Mouse (Mus musculus) cerebellum, adult 9-10 months (tissue): Measurements from ENCODE around the gene Gca.

ENCODE experiments used
- DNase-seq: peaks from one replicate; pipeline ENCODE4 v3.0.0; 2022

Gene Gca

GRCm38 (mm10) chr2:62664135-62664670 is at the start of gene Gca:
Gca (plus strand) TSS chr2:62664285.
- DNase-seq = peak; percentile 50

GRCm38 (mm10) chr2:62618934-62619341 is 45.1 kb upstream of the Gca start:
- DNase-seq = no peak

GRCm38 (mm10) chr2:62619679-62620078 is 44.4 kb upstream of the Gca start:
- no peak for DNase-seq

GRCm38 (mm10) chr2:62623024-62623441 is 41.1 kb upstream of the Gca start:
- no peak for DNase-seq

GRCm38 (mm10) chr2:62627728-62628127 is 36.4 kb upstream of the Gca start:
- no peak for DNase-seq

- no peak for DNase-seq
Measured at GRCm38 (mm10) chr2:62628356-62628755, 35.7 kb upstream of the Gca start.

- DNase-seq = peak; percentile 24
Measured at GRCm38 (mm10) chr2:62630446-62630845, 33.6 kb upstream of the Gca start.

- DNase-seq = no peak
Measured at GRCm38 (mm10) chr2:62639869-62640268, 24.2 kb upstream of the Gca start.

GRCm38 (mm10) chr2:62643405-62644305 is 20.4 kb upstream of the Gca start:
- no peak for DNase-seq

- DNase-seq = no peak
Measured at GRCm38 (mm10) chr2:62644891-62645290, 19.2 kb upstream of the Gca start.

- no peak for DNase-seq
Measured at GRCm38 (mm10) chr2:62645475-62645874, 18.6 kb upstream of the Gca start.

- DNase-seq = no peak
Measured at GRCm38 (mm10) chr2:62646014-62646645, 18.0 kb upstream of the Gca start, which contains the start of gene Ifih1. Ifih1 (minus strand) TSS chr2:62646255.

GRCm38 (mm10) chr2:62646671-62647289 is 17.3 kb upstream of the Gca start:
- DNase-seq = no peak

- no peak for DNase-seq
Measured at GRCm38 (mm10) chr2:62651890-62652289, 12.2 kb upstream of the Gca start.

- no peak for DNase-seq
Measured at GRCm38 (mm10) chr2:62652466-62652865, 11.6 kb upstream of the Gca start.

GRCm38 (mm10) chr2:62654519-62655338 is 9.4 kb upstream of the Gca start:
- DNase-seq = peak; percentile 42

GRCm38 (mm10) chr2:62656072-62656471 is 8.0 kb upstream of the Gca start:
- DNase-seq = no peak

- no peak for DNase-seq
Measured at GRCm38 (mm10) chr2:62660565-62660964, 3.5 kb upstream of the Gca start.

GRCm38 (mm10) chr2:62662560-62662959 is 1.5 kb upstream of the Gca start:
- DNase-seq = peak; percentile 5

GRCm38 (mm10) chr2:62664839-62665238 is 754 bp downstream of the Gca start:
- no peak for DNase-seq

- peak; percentile 2 for DNase-seq
Measured at GRCm38 (mm10) chr2:62665536-62665935, 1.5 kb downstream of the Gca start.

GRCm38 (mm10) chr2:62669848-62670247 is 5.8 kb downstream of the Gca start:
- no peak for DNase-seq
